Mouse (Mus musculus): ENCODE results near the gene Prkab1. TPM values are rescaled to one million over a fixed set of nuclear protein-coding genes. Genes with fewer than 3 reads are reported as not detected.

The Prkab1 gene
- polyA plus RNA-seq, 1 experiment from 2014 or later = 85.1 TPM

DNA sequence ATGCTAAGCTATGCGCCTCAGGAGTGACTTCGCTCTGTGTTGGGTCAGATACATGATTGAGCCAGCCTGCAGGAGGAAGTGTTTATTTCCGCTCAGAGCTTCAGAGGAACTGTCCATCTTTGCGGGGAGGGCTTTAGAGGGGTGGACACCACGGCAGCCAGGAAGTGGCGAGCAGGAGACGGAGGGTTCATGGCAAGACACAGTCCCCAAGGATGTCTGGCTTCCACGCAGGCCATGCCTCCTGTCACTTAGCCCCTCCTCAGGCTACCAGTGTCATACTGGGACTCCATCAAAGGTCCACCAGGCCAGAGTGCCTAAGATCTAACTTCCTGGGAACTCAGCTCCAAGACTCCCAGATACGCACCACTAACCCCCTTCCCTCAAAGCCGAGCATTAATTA is 46.6 kb downstream of the Prkab1 start:
- peak; percentile 73 for ATAC-seq (replicated peaks; ENCODE audit: low FRiP score)
- H3K4me2 ChIP-seq = peak overlapping the region; percentile 45
- 29% methylated on average over 10 of the region's 10 CpGs for WGBS

DNA sequence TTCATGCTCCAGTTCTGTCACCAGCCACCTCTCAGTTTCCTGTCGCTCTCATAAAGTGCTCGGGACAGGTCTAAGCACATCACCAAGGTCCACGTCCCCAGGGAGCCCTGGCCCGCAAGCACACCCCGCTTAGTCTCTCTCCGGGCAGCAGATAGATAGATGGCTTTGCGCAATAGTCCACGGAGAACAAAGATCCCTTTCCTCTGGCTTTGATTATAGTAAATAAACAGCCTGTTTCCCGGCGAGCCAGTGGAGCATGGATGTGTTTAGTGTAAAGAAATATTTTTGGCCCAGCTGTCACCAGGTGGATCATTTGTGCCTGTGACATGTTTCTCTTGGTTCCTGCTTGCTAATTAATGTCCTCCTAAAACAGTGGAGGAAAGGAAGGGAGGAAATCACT is 47.0 kb downstream of the Prkab1 start:
- H3K27ac ChIP-seq = peak overlapping the region; percentile 88
- peak overlapping the region; percentile 45 for H3K4me2 ChIP-seq
- H3K4me3 ChIP-seq (replicated peaks) = no peak overlapping the region
- H3K36me3 ChIP-seq = peaks cover 50% of the 10 kb centered on the region
- WGBS = 17% methylated on average over 10 of the region's 10 CpGs
- 0 out of 2 replicates have a peak, but pooled peaks have one; percentile 29 for ATAC-seq (replicated peaks; ENCODE audit: low FRiP score)
- H3K27me3 ChIP-seq = no peaks in the 10 kb centered on the region
- H3K4me1 ChIP-seq = peaks cover 35% of the 10 kb centered on the region
- H3K9me3 ChIP-seq (replicated peaks) = no peaks in the 10 kb centered on the region
- no peak overlapping the region for H3K9ac ChIP-seq

More for the DNA sequence above, 46.6 kb downstream of the Prkab1 start:
- Histone ChIP-seq H3K4me3 (replicated peaks) (no peak overlapping the region), H3K4me1 (peaks cover 40% of the 10 kb centered on the region), H3K9me3 (replicated peaks) (no peaks in the 10 kb centered on the region), H3K27ac (peak overlapping the region; percentile 88), H3K27me3 (no peaks in the 10 kb centered on the region), H3K9ac (no peak overlapping the region), H3K36me3 (peaks cover 53% of the 10 kb centered on the region)

DNA sequence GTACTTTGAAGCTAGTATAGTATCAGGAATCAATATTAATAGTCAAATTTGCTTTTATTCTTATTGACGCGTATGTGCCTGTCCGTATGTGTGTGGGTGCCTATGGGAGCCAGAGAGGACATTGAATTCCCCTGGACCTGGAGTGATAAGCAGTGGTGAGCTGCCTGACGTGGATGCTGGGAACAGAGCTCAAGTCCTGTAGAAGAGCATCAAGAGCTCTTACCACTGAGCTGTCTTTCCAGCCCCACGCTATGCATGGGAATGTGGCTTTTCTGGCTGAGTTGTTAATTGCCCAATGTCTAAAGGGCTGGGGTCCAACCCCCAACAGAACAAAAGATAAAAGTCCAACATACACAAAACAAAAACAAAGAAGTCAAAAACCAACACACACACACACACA is 47.9 kb downstream of the Prkab1 start:
- peaks cover 51% of the 10 kb centered on the region for H3K36me3 ChIP-seq
- H3K9ac ChIP-seq = no peak overlapping the region
- no peak for ATAC-seq (replicated peaks; ENCODE audit: low FRiP score)
- no peak overlapping the region for H3K4me2 ChIP-seq
- no peaks in the 10 kb centered on the region for H3K27me3 ChIP-seq
- 93% methylated on average over 5 of the region's 5 CpGs for WGBS
- H3K4me3 ChIP-seq (replicated peaks) = no peak overlapping the region
- H3K4me1 ChIP-seq = peaks cover 28% of the 10 kb centered on the region
- peak overlapping the region; percentile 88; the same call in 1 of the 2 replicates for H3K27ac ChIP-seq
- no peaks in the 10 kb centered on the region for H3K9me3 ChIP-seq (replicated peaks)

DNA sequence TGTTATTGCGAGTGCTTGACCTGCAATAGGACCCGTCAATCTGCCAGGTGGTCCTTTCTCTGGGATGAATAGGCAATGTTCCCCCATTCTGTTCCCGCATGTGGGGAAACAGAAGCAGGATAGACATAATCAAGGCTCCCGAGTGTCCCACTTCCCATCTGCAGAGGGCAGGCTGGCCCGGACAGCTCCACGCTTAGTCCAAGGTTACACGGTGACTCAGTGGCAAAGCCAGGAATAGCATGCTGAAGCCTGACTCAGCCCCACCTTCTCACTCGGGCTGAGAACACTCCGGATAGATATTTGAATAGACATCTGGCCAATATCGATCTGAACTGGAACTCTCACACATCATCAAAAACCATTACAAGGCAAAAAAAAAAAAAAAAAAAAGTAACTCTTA is 48.6 kb downstream of the Prkab1 start:
- Histone ChIP-seq H3K36me3 (peaks cover 56% of the 10 kb centered on the region), H3K9me3 (replicated peaks) (no peaks in the 10 kb centered on the region), H3K4me3 (replicated peaks) (no peak overlapping the region), H3K27me3 (no peaks in the 10 kb centered on the region), H3K9ac (no peak overlapping the region), H3K4me1 (peaks cover 28% of the 10 kb centered on the region), H3K4me2 (no peak overlapping the region), H3K27ac (no peak overlapping the region)
- 88% methylated on average over 10 of the region's 10 CpGs for WGBS
- no peak for ATAC-seq (replicated peaks; ENCODE audit: low FRiP score)

DNA sequence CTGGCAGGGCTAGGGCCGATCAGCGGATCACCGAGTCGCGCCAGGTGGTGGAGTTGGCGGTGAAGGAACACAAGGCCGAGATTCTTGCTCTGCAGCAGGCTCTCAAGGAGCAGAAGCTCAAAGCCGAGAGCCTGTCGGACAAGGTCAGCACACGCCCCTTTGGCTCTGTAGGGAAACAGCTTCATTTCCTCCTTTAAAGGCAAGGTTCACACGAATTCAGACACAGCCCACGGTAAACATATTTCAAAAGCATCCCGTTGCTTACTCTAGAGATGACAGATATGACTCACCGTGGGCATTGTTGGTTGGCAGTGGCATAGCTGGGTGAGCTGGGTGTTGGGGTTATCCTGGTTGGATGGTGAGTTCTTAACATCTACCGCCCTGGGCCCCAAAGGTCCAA is 53.1 kb downstream of the Prkab1 start:
- 0 out of 2 replicates have a peak overlapping the region, but pooled peaks have one; percentile 45 for H3K27ac ChIP-seq
- H3K36me3 ChIP-seq = peaks cover 75% of the 10 kb centered on the region
- no peak overlapping the region for H3K4me2 ChIP-seq
- H3K4me3 ChIP-seq (replicated peaks) = no peak overlapping the region
- H3K9ac ChIP-seq = no peak overlapping the region
- H3K4me1 ChIP-seq = no peaks in the 10 kb centered on the region
- no peak for ATAC-seq (replicated peaks; ENCODE audit: low FRiP score)
- WGBS = 82% methylated on average over 15 of the region's 15 CpGs
- H3K9me3 ChIP-seq (replicated peaks) = no peaks in the 10 kb centered on the region
- H3K27me3 ChIP-seq = no peaks in the 10 kb centered on the region

Other genes starting within 250 kb of the Prkab1 start
- gene Cit, start 179.2 kb downstream of the Prkab1 start, polyA plus RNA-seq (2015; fragmentation: Nextera tagmentation; extraction: Ambion mirVana) = 35.4 and 39.2 TPM in 2 replicates
- gene Tmem233, start 58.7 kb upstream of the Prkab1 start, polyA plus RNA-seq (2015; fragmentation: Nextera tagmentation; extraction: Ambion mirVana) = not detected in 2 replicates

All from kidney, embryonic 15.5 days (tissue).